Mouse (Mus musculus) thymus, adult 2 months (tissue): ENCODE results near the gene Gm9936.

Experiments
- CTCF ChIP-seq: fragments of 200-500 bp; IDR thresholded peaks from 2 replicates; pipeline ENCODE4 v1.5.1; 2012; ENCODE audit warnings: mild to moderate bottlenecking, control low read depth, low read length, moderate library complexity, borderline replicate concordance; ENCODE audit not compliant: control insufficient read depth, poor library complexity, insufficient read depth; ENCODE audit errors: extremely low read depth
- POLR2A ChIP-seq: fragments of 200-500 bp; IDR thresholded peaks from 2 replicates; pipeline ENCODE4 v1.6.1; 2012; ENCODE audit warnings: mild to moderate bottlenecking, low read length, control low read depth, moderate library complexity; ENCODE audit not compliant: control insufficient read depth, poor library complexity, insufficient read depth; ENCODE audit errors: extremely low read depth

DNA sequence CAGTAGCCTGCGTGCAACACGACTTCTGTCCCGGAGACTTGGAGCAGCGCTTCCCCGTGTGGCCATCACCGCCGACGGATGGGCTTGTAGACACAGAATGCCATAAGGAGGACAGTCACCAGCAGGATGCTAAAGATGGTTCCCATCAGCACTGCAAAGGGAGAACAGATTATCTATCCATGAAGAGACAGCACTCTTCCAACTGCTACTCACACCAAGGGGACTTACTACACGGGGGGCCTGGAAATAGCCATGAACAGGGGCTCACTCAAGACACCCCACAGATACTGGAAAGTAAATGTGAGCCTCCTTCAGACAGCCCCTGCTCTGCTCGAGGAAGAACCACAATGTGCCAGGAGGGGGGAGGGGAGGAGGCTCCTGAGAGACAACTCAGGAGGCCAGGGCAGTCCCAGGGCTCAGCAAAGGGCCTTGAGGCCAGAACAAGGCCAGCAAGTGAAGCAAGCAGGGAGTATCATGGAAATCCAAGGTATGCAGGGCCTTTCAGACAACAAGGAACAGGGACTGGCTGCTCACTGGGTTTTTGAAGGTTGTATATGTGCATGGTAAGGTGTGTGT lies 49.2 kb downstream of the Gm9936 start:
- TF ChIP-seq CTCF: no peak
- no peak for TF ChIP-seq POLR2A
